Mouse (Mus musculus) G1E (cell line): ENCODE measurements around the gene Acvr2b.

ENCODE experiments used
- CTCF ChIP-seq: IDR thresholded peaks from 2 replicates; pipeline ENCODE4 v1.5.1; 2012; ENCODE audit warnings: low read depth, low read length, inconsistent platforms, mixed read lengths
- GATA1 ChIP-seq: IDR thresholded peaks from 2 replicates; pipeline ENCODE4 v1.6.1; 2012; ENCODE audit warnings: borderline replicate concordance, low read length, inconsistent platforms, mixed read lengths

GRCm38 (mm10) chr9:119378231-119378630 lies 23.7 kb upstream of the Acvr2b start:
- TF ChIP-seq CTCF: no peak
- TF ChIP-seq GATA1: no peak
